Mouse (Mus musculus) forebrain, postnatal 0 days (tissue): ENCODE results near the gene Atpaf2. TPM values are rescaled to one million over a fixed set of nuclear protein-coding genes. Genes with fewer than 3 reads are reported as not detected.

ENCODE experiments used
- ATAC-seq: fragments of 200-750 bp; cut with Nextera tagmentation; 2 replicates; pipeline ENCODE4 v1.8.0; 2017; ENCODE audit warnings: mild to moderate bottlenecking, moderate library complexity
- DNase-seq: peaks from one replicate; pipeline ENCODE4 v3.0.0-alpha.2; 2015
- H3K27ac ChIP-seq: fragments of 300-500 bp; sonication (generic); 2 replicates; pipeline ENCODE4 v1.5.1; 2014; ENCODE audit warnings: low read depth, mild to moderate bottlenecking, antibody characterized with exemption, low read length, moderate library complexity, mixed read lengths
- H3K27me3 ChIP-seq: fragments of 300-500 bp; sonication (generic); 2 replicates; pipeline ENCODE4 v1.6.1; 2014; ENCODE audit warnings: mild to moderate bottlenecking, low read length, mixed read lengths; ENCODE audit not compliant: insufficient read depth
- H3K36me3 ChIP-seq: fragments of 300-500 bp; sonication (generic); 2 replicates; pipeline ENCODE4 v1.6.1; 2014; ENCODE audit warnings: mild to moderate bottlenecking, moderate library complexity; ENCODE audit not compliant: insufficient read depth
- H3K4me1 ChIP-seq: fragments of 300-500 bp; sonication (generic); 2 replicates; pipeline ENCODE4 v1.6.1; 2014; ENCODE audit warnings: antibody characterized with exemption; ENCODE audit not compliant: insufficient read depth
- H3K4me2 ChIP-seq: fragments of 300-500 bp; sonication (generic); 2 replicates; pipeline ENCODE4 v1.6.1; 2014; ENCODE audit warnings: low read depth, mild to moderate bottlenecking, moderate library complexity
- H3K4me3 ChIP-seq: fragments of 300-500 bp; sonication (generic); 2 replicates; pipeline ENCODE4 v1.5.1; 2014; ENCODE audit warnings: low read depth, low read length, mixed read lengths
- H3K9ac ChIP-seq: fragments of 300-500 bp; sonication (generic); 2 replicates; pipeline ENCODE4 v1.6.1; 2014; ENCODE audit warnings: mild to moderate bottlenecking
- H3K9me3 ChIP-seq: fragments of 300-500 bp; sonication (generic); 2 replicates; pipeline ENCODE4 v1.6.1; 2016; ENCODE audit warnings: low read length
- CTCF ChIP-seq: sonication (generic); IDR thresholded peaks from 2 replicates; pipeline ENCODE4 v1.5.1; 2016; ENCODE audit warnings: antibody characterized with exemption, control low read depth, low read depth
- WGBS: fragments of 180-500 bp; shearing (Covaris S2); extraction: QIAGEN DNeasy Blood & Tissue Kit; methylation state at CpG from one replicate; pipeline ENCODE4 v1.1.7; 2014; 5-methylcytosine and 5-hydroxymethylcytosine counted together
- polyA plus RNA-seq: library from polyadenylated mRNA; unstranded; fragments of >200 nt; fragmentation: Nextera tagmentation; extraction: Ambion mirVana; gene quantifications from 2 replicates; pipeline ENCODE4 v1.2.1, GENCODE M21; 2015
- total RNA-seq: library from RNA; depleted of rRNA; stranded (reverse); fragments of >200 nt; gene quantifications from 2 replicates; pipeline ENCODE4 v1.2.3, GENCODE M21; 2014

The Atpaf2 gene
- total and polyA plus RNA-seq, 2 experiments from 2014 or later = 34.5 to 50.8 TPM

DNA sequence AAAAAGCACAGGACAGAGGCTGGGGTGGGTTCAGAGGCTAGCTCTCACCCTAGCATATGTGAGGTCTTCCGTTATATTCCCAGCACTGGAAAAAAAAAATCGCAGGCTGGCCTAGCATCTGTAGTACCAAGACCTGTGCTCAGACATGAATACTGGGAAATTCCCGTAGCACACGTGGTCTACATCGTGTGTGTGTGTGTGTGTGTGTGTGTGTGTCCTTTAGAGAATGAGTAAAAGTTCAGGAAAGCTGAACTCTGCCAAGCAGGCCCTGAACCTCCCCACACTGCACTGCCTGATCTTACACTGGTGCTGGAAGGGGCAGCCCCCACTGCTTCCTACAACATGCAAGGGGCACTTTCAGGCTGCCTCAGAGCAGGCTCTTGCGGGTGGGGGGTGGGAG is 43.8 kb downstream of the Atpaf2 start:
- ATAC-seq (no peak), DNase-seq (no peak)
- H3K36me3 ChIP-seq = no peaks in the 10 kb centered on the region
- no peak overlapping the region for H3K4me2 ChIP-seq
- 83% methylated on average over 6 of the region's 6 CpGs for WGBS
- no peaks in the 10 kb centered on the region for H3K27me3 ChIP-seq
- no peak for TF ChIP-seq CTCF
- no peaks in the 10 kb centered on the region for H3K4me1 ChIP-seq
- H3K27ac ChIP-seq = no peak overlapping the region
- H3K9me3 ChIP-seq = no peaks in the 10 kb centered on the region
- no peak overlapping the region for H3K4me3 ChIP-seq
- H3K9ac ChIP-seq = no peak overlapping the region

DNA sequence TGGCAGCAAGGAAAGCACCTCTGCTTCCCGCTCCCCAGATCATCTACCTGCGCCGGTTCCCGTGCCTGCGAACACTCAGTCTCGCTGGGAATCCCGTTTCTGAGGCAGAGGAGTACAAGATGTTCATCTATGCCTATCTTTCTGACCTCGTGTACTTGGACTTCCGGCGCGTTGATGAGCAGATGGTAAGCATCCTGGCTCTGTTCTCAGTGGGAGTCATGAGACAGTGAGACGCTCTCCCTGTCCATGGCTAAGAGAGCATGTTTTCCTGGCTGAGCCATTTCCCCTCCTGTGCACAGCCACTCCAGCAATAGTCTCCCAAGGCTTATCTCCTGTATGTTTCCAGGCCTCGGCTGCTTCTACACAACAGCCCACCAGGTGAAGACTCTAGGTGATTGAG is 47.8 kb downstream of the Atpaf2 start:
- TF ChIP-seq CTCF = no peak
- no peaks in the 10 kb centered on the region for H3K27me3 ChIP-seq
- no peak overlapping the region for H3K4me2 ChIP-seq
- H3K9me3 ChIP-seq = no peaks in the 10 kb centered on the region
- no peak overlapping the region for H3K27ac ChIP-seq
- H3K4me1 ChIP-seq = no peaks in the 10 kb centered on the region
- H3K9ac ChIP-seq = no peak overlapping the region
- DNase-seq (no peak), ATAC-seq (no peak)
- no peaks in the 10 kb centered on the region for H3K36me3 ChIP-seq
- WGBS = 89% methylated on average over 13 of the region's 13 CpGs
- no peak overlapping the region for H3K4me3 ChIP-seq

DNA sequence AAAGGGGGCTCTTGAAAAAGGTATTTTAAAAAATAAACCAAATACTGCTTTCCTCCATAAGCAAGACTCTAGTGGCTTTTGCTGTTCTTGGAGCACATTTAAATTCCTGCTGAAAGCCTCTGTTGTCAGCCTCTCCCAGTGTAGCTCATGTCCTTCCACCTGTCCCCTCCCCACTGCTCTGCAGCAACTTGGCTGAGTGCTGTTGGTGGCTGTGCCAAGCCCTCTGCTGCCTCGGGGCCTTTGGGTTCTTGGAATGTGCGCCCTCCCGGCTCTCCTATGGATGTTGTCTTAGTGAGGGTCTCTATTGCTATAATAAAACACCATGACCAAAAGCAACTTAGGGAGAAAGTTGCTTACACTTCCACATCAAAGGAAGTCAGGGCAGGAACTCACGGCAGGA is 48.8 kb downstream of the Atpaf2 start:
- H3K4me3 ChIP-seq = no peak overlapping the region
- no peak for DNase-seq
- 57% methylated on average over 4 of the region's 4 CpGs for WGBS
- H3K9me3 ChIP-seq = no peaks in the 10 kb centered on the region
- H3K4me2 ChIP-seq = no peak overlapping the region
- H3K27ac ChIP-seq = no peak overlapping the region
- no peaks in the 10 kb centered on the region for H3K36me3 ChIP-seq
- no peaks in the 10 kb centered on the region for H3K4me1 ChIP-seq
- ATAC-seq = no peak
- no peak for TF ChIP-seq CTCF
- H3K27me3 ChIP-seq = no peaks in the 10 kb centered on the region
- no peak overlapping the region for H3K9ac ChIP-seq

DNA sequence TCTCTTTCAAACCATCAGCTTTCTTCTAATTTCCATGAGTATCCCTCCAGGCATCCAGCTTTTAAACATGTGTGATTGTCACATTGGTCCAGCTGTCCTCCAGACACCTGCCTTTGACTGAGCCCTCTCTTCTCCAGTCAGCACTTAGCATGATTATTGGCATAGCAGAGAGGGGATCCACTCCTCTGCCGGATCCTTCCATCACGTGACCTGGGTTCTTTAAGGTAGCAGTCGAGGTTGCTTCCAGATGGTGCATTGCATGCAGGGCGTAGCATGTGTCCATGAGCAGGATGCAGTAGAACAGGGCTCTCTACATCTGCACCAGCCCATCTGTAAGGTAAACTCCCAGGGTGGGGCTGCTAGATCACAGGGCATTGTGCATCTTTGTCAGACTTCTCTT is 49.3 kb downstream of the Atpaf2 start:
- no peak overlapping the region for H3K27ac ChIP-seq
- no peak overlapping the region for H3K4me2 ChIP-seq
- H3K4me3 ChIP-seq = no peak overlapping the region
- no peaks in the 10 kb centered on the region for H3K27me3 ChIP-seq
- no peaks in the 10 kb centered on the region for H3K4me1 ChIP-seq
- no peaks in the 10 kb centered on the region for H3K9me3 ChIP-seq
- DNase-seq = no peak
- ATAC-seq = no peak
- WGBS = 84% methylated on average over 4 of the region's 4 CpGs
- no peak for TF ChIP-seq CTCF
- H3K9ac ChIP-seq = no peak overlapping the region
- H3K36me3 ChIP-seq = no peaks in the 10 kb centered on the region

DNA sequence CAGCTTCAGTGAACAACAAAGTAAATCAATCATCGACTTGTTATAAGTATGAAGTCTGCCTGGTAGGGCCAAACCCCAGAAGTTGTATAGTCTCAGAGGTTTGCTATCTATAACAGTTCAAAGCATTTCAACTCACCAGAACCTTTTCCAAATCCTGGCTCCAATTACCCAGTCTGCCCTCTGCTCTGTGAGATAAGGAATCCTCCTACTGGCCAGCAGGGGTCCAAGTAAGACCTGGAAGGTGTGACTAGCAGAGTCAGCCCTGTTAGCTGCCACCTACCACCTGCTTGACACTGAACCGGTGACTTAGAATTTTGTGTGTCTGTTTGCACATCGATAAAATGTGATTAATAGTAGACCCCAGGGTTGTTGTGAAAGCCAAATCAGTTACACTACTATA is 51.0 kb downstream of the Atpaf2 start:
- ATAC-seq = no peak

DNA sequence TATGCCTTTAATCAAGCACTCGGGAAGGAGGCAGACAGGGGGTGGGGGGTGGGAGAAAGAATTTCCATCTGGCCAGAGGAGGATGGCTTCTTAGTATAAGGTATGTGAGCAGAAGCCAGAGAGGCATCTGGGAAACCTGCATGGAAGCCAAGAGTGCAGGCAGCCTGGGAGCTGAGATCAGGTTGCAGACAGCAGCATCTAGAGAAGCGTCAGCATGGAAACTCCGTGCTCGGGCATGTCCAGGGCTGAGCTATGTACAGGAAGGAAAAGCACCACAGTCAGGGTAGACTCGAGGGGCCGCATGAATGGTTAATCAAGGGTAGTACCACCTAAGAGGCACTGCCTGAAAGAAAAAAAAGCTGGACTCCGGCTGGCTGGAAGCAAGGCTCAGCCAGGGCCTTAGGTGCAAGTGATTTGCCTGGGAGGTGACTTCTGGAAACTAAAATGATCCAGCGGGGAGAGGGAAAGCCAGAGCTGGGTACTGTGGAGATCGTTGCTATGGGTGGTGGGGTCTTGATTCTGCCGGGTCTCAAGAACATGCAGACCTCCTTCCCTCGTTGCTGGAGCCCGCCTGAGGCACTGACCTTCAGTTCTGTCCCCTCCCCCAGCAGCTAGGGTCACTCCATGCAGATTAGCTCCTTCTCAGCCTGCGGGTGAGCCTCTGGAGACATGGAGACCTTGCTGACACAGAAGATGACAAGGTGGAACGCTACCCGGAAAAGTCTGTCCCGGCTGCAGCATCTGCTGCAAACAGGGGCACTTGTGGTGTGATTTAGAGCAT is 51.8 kb downstream of the Atpaf2 start:
- no peak for TF ChIP-seq CTCF
- Histone ChIP-seq H3K4me3 (no peak overlapping the region), H3K27me3 (no peaks in the 10 kb centered on the region), H3K27ac (no peak overlapping the region), H3K4me2 (no peak overlapping the region), H3K9me3 (no peaks in the 10 kb centered on the region), H3K36me3 (no peaks in the 10 kb centered on the region), H3K9ac (no peak overlapping the region), H3K4me1 (no peaks in the 10 kb centered on the region)
- DNase-seq (no peak), ATAC-seq (no peak)
- 48% methylated on average over 16 of the region's 16 CpGs for WGBS

More for the DNA sequence above, 51.0 kb downstream of the Atpaf2 start:
- 80% methylated on average over 3 of the region's 3 CpGs for WGBS
- no peaks in the 10 kb centered on the region for H3K27me3 ChIP-seq
- TF ChIP-seq CTCF = no peak
- no peak overlapping the region for H3K9ac ChIP-seq
- H3K36me3 ChIP-seq = no peaks in the 10 kb centered on the region
- no peak overlapping the region for H3K4me3 ChIP-seq
- no peaks in the 10 kb centered on the region for H3K9me3 ChIP-seq
- H3K4me2 ChIP-seq = no peak overlapping the region
- H3K4me1 ChIP-seq = no peaks in the 10 kb centered on the region
- DNase-seq = no peak
- H3K27ac ChIP-seq = no peak overlapping the region

DNA sequence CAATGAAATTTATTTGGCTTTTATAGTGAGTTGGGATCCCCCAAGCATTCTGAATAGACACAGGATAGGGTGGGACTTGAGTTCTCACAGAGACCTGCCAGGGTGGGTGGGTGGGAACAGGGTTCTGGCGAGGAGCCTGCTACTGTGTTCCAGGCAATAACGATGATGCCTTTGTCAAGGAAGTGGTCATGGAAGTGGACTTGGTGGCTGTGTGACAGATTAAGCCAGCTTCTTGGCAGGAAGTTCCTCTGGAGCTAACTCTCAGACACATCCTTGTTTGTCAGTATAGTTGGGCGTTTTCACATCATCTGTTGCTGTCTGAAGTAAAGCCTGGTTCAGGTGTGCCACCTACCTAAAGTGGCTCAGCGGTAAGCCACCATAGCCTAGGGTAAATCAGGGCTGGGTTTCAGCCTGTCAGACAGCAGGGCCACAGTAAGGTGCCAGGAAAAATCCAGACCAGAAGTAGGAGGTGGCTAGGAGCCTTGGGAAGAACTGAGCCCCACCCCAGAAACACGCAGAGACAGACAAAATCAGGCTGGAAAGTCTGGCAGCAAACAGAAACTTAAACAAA is 57.5 kb downstream of the Atpaf2 start:
- ATAC-seq (no peak), DNase-seq (no peak)
- no peak for TF ChIP-seq CTCF
- H3K4me2 ChIP-seq = no peak overlapping the region
- H3K4me1 ChIP-seq = no peaks in the 10 kb centered on the region
- no peaks in the 10 kb centered on the region for H3K36me3 ChIP-seq
- no peak overlapping the region for H3K4me3 ChIP-seq
- H3K27ac ChIP-seq = no peak overlapping the region
- no peaks in the 10 kb centered on the region for H3K27me3 ChIP-seq
- H3K9me3 ChIP-seq = no peaks in the 10 kb centered on the region
- 74% methylated on average over 5 of the region's 5 CpGs for WGBS
- no peak overlapping the region for H3K9ac ChIP-seq
